In the genomic region with DNA sequence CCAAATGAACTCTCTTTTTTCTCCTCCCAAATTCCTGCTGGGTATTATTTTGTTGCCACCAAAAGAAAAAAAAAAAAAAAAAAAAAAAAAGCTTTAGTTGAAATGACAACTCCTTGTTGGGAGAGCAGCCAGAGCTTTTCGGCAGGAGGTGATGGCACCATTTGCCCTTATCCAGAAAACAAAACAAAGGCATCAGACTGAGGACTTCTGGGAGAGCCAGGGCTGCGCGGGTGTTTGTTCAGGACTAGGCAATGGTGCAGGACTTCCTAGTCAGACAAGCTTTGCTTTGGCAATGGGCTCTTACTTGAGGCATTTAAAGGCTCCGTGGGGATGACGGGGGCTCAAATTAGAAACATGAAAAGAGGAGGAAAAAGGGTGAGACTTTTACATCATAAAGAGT, we compare ENCODE assay signal across 21 mouse cellular contexts. TPM values are rescaled to one million over a fixed set of nuclear protein-coding genes. Genes with fewer than 3 reads are reported as not detected.
A peak's percentile ranks its signal among the peaks of the same experiment; 100 is the strongest.
DNase-seq lines count a peak whose midpoint lies in the region; ATAC-seq and TF ChIP-seq lines count a peak whose summit lies in the region.
"Had no signal": no experiment of that assay in that cellular context is flagged by ENCODE, and none has a peak within 500 bp of the region (broad histone marks: within the 10 kb centered on the region; RNA-seq: fewer than 3 reads in every experiment).

No protein-coding gene starts in this region.

- intact Hi-C loops in gastrocnemius, adult 2 months (cut with DNase I), result loop anchor here (5.0 kb wide), 2 partner anchors 460 to 1065 kb away; no protein-coding TSS in a partner anchor

- H3K9me3 ChIP-seq in intestine, postnatal 0 days (ENCODE audit: control insufficient read depth), result no peaks in the 10 kb centered on the region
- H3K9me3 ChIP-seq: heart, embryonic 15.5 days; limb, embryonic 12.5 days; liver, embryonic 15.5 days; neural tube, embryonic 12.5 days had no signal

- TF ChIP-seq POLR2A in lung, adult 2 months (IDR thresholded peaks at IDR 0.05; ENCODE audit: borderline replicate concordance, extremely low read depth, low read depth, low read length), result no peak

- H3K9ac ChIP-seq in intestine, postnatal 0 days (ENCODE audit: low read depth, low read length), result no peak overlapping the region
- H3K9ac ChIP-seq: heart, embryonic 15.5 days; hindbrain, embryonic 14.5 days; limb, embryonic 12.5 days; liver, embryonic 15.5 days; neural tube, embryonic 12.5 days had no signal

- H3K4me3 ChIP-seq in gastrocnemius, adult 2 months, result no peak overlapping the region
- no peak overlapping the region for H3K4me3 ChIP-seq in lung, adult 2 months (replicated peaks; ENCODE audit: extremely low read depth, low read depth, low read length)
- no peak overlapping the region for H3K4me3 ChIP-seq in intestine, postnatal 0 days (ENCODE audit: low read depth, low read length)
- H3K4me3 ChIP-seq: heart, adult 2 months; heart, embryonic 15.5 days; layer of hippocampus, adult 2 months; limb, embryonic 12.5 days; liver, embryonic 15.5 days; neural tube, embryonic 12.5 days had no signal

- no peaks in the 10 kb centered on the region for H3K4me1 ChIP-seq in lung, adult 2 months (ENCODE audit: control insufficient read depth, insufficient read depth, low read length)
- H3K4me1 ChIP-seq in intestine, postnatal 0 days (replicated peaks; ENCODE audit: control insufficient read depth, insufficient read depth, low read length), result no peaks in the 10 kb centered on the region
- H3K4me1 ChIP-seq: liver, embryonic 15.5 days; neural tube, embryonic 12.5 days had no signal

- 33% methylated on average over 5 of the region's 5 CpGs for WGBS in lung, adult 2 months
- 67% methylated on average over 5 of the region's 5 CpGs for WGBS in intestine, postnatal 0 days

- H3K27me3 ChIP-seq in intestine, postnatal 0 days (replicated peaks; ENCODE audit: control insufficient read depth, insufficient read depth, low read length), result no peaks in the 10 kb centered on the region
- H3K27me3 ChIP-seq: CH12.LX; heart, embryonic 15.5 days; limb, embryonic 12.5 days; liver, embryonic 15.5 days; neural tube, embryonic 12.5 days had no signal

- peak; percentile 83 for ATAC-seq in cerebellum, adult (ENCODE audit: insufficient number of reproducible peaks, low FRiP score, low TSS enrichment)
- ATAC-seq in intestine, postnatal 0 days, result no peak

- TF ChIP-seq CTCF in gastrocnemius, adult 2 months (IDR thresholded peaks at IDR 0.05), result no peak
- no peak for TF ChIP-seq CTCF in lung, adult 2 months (IDR thresholded peaks at IDR 0.05; ENCODE audit: insufficient read depth, low read length)
- no peak for TF ChIP-seq CTCF in intestine, postnatal 0 days (IDR thresholded peaks at IDR 0.05; ENCODE audit: low read depth)

- H3K4me2 ChIP-seq in intestine, postnatal 0 days (replicated peaks; ENCODE audit: low read depth), result no peak overlapping the region
- H3K4me2 ChIP-seq: heart, embryonic 15.5 days; hindbrain, embryonic 14.5 days; limb, embryonic 12.5 days; liver, embryonic 15.5 days; neural tube, embryonic 12.5 days had no signal

- H3K36me3 ChIP-seq in intestine, postnatal 0 days (ENCODE audit: control insufficient read depth, insufficient read depth), result no peaks in the 10 kb centered on the region
- H3K36me3 ChIP-seq: heart, embryonic 15.5 days; limb, embryonic 12.5 days; liver, embryonic 15.5 days; neural tube, embryonic 12.5 days had no signal

- DNase-seq in gastrocnemius, adult 2 months, result no peak
- DNase-seq in gastrocnemius, postnatal 4 days (ENCODE audit: low spot score in 2 of 2), result no peak
- peak; percentile 45 for DNase-seq in lung, postnatal 10 days
- no peak for DNase-seq in lung, adult 2 months
- DNase-seq in cerebellum, postnatal 10 days, result peak; percentile 39 to 69
- DNase-seq in urinary bladder, adult 2 months (ENCODE audit: low spot score), result no peak
- DNase-seq: adrenal gland, adult 8-10 months; kidney, adult 18-20 months; kidney, postnatal 10 days; spleen, adult 18-20 months; thymus, adult 18-20 months had no signal

- H3K27ac ChIP-seq in gastrocnemius, adult 2 months, result 0 out of 2 replicates have a peak overlapping the region, but pooled peaks have one; percentile 24
- no peak overlapping the region for H3K27ac ChIP-seq in intestine, postnatal 0 days (ENCODE audit: low read depth, low read length)
- H3K27ac ChIP-seq: heart, adult 2 months; heart, embryonic 15.5 days; hindbrain, embryonic 14.5 days; layer of hippocampus, adult 2 months; limb, embryonic 12.5 days; liver, embryonic 15.5 days; neural tube, embryonic 12.5 days had no signal

RNA-seq across cellular contexts. Expression of a gene that starts 17.8 kb away (rescaled TPM):
- 10 to 100 TPM; 10.7 to 11.0 TPM for total RNA-seq in gastrocnemius, adult 2 months (2021)
- total RNA-seq in gastrocnemius, postnatal 4 days (2021), result 10 to 100 TPM; 17.4 to 18.5 TPM
- 19.3 and 21.8 TPM in 2 replicates for polyA plus RNA-seq in lung, adult 2 months (2012; rRNA removed)
- 18.3 and 19.3 TPM in 2 replicates for polyA plus RNA-seq in urinary bladder, adult 2 months (2012; rRNA removed)
- 17.3 and 19.8 TPM in 2 replicates for polyA plus RNA-seq in intestine, postnatal 0 days (2015; fragmentation: Nextera tagmentation; extraction: Ambion mirVana)

Comparison
In these comparisons a context has a peak if more than half of its experiments do, and no peak if none do; other contexts are left out.
1. DNase-seq: peak in lung, postnatal 10 days (single experiment) and cerebellum, postnatal 10 days (2 of 2); none in gastrocnemius, adult 2 months (single experiment), gastrocnemius, postnatal 4 days (0 of 2), lung, adult 2 months (single experiment) and urinary bladder, adult 2 months (single experiment).